Mouse (Mus musculus) embryonic facial prominence, embryonic 11.5 days (tissue): ENCODE measurements at regions not wholly inside any gene's neighbourhood (a gene's known extent, or its start where the extent isn't known, plus 50 kb on each side); places are given as distances from the start of the nearest gene placed in this dataset.

Experiments used
- ATAC-seq: fragments of 200-750 bp; cut with Nextera tagmentation; replicated peaks from 2 replicates; pipeline ENCODE4 v1.8.0; 2017; ENCODE audit warnings: low read depth; ENCODE audit not compliant: insufficient number of reproducible peaks, low FRiP score, low TSS enrichment
- DNase-seq: peaks from one replicate; pipeline ENCODE4 v3.0.0-alpha.2; 2015; ENCODE audit warnings: low spot score
- H3K27ac ChIP-seq: fragments of 300-500 bp; sonication (generic); replicated peaks from 2 replicates; pipeline ENCODE4 v1.5.1; 2014; ENCODE audit warnings: mild to moderate bottlenecking, low read depth, low read length, control low read depth
- H3K27me3 ChIP-seq: fragments of 300-500 bp; sonication (generic); 2 replicates; pipeline ENCODE4 v1.6.1; 2014; ENCODE audit warnings: mild to moderate bottlenecking, low read length, moderate library complexity, mixed read lengths; ENCODE audit not compliant: control insufficient read depth, insufficient read depth
- H3K36me3 ChIP-seq: fragments of 300-500 bp; sonication (generic); replicated peaks from 2 replicates; pipeline ENCODE4 v1.6.1; 2014; ENCODE audit warnings: low read depth, mild to moderate bottlenecking, low read length, moderate library complexity, mixed read lengths; ENCODE audit not compliant: control insufficient read depth, insufficient read depth
- H3K4me1 ChIP-seq: fragments of 300-500 bp; sonication (generic); 2 replicates; pipeline ENCODE4 v1.6.1; 2014; ENCODE audit warnings: low read length, mixed read lengths; ENCODE audit not compliant: control insufficient read depth, insufficient read depth
- H3K4me2 ChIP-seq: fragments of 300-500 bp; sonication (generic); 2 replicates; pipeline ENCODE4 v1.6.1; 2014; ENCODE audit warnings: low read depth, mild to moderate bottlenecking, control low read depth, low read length, moderate library complexity
- H3K4me3 ChIP-seq: fragments of 300-500 bp; sonication (generic); 2 replicates; pipeline ENCODE4 v1.5.1; 2014; ENCODE audit warnings: low read depth, low read length, control low read depth
- H3K9ac ChIP-seq: fragments of 300-500 bp; sonication (generic); replicated peaks from 2 replicates; pipeline ENCODE4 v1.6.1; 2014; ENCODE audit warnings: mild to moderate bottlenecking, control low read depth, low read length
- H3K9me3 ChIP-seq: fragments of 300-500 bp; sonication (generic); replicated peaks from 2 replicates; pipeline ENCODE4 v1.6.1; 2016; ENCODE audit warnings: mild to moderate bottlenecking, low read length, inconsistent platforms, mixed read lengths; ENCODE audit not compliant: control insufficient read depth
- whole genome bisulfite sequencing: fragments of 180-500 bp; shearing (Covaris S2); extraction: QIAGEN DNeasy Blood & Tissue Kit; methylation state at CpG from one replicate; pipeline ENCODE4 v1.1.7; 2014; 5-methylcytosine and 5-hydroxymethylcytosine counted together

DNA sequence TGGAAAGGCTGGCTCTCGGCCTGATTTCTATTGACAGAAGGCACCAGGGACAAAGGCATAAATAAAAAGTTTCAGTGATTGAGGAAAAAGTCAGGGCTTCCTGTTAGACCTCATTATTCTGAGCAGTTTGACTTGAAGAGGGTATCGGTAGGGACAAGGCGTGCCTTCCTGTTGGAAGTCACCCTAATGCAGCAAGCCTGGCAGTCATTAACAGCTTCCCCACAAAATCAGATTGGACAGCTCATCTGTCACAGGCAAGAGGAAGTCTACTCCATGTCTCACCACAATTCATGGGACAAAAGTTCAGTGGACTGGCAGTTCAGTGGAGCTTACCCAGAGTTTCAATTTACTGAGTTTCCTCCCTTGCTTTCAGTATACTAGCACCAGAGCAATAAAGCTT is 715.5 kb downstream of the Fam181b start:
- H3K4me3 ChIP-seq: no peak overlapping the region
- peak; percentile 9 for DNase-seq
- no peaks in the 10 kb centered on the region for H3K4me1 ChIP-seq
- 42% methylated on average over 3 of the region's 3 CpGs for WGBS
- no peak for ATAC-seq
- H3K9me3 ChIP-seq: no peaks in the 10 kb centered on the region
- H3K27ac ChIP-seq: no peak overlapping the region
- H3K36me3 ChIP-seq: no peaks in the 10 kb centered on the region
- H3K9ac ChIP-seq: no peak overlapping the region
- no peak overlapping the region for H3K4me2 ChIP-seq
- no peaks in the 10 kb centered on the region for H3K27me3 ChIP-seq

DNA sequence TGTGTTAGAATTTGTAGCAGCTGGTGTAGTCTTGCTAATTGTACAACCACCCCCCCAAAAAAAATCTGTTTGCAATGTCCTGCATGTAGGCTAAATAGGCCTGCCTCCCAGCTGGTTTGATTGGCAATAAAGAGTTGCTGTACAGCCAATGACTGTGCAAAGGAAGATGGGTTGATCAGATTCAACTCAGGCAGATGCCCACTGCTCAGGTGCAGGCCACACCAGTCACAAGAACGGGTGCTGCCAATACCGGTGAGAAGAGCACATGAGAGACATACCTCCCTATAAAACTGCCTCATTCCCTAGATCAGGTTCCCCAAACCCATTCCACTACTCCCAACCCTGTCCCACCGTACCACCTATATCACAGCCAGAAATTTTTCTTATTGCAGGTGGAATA is 756.0 kb downstream of the Fam181b start:
- Histone ChIP-seq H3K4me2 (no peak overlapping the region), H3K9me3 (no peaks in the 10 kb centered on the region), H3K36me3 (no peaks in the 10 kb centered on the region), H3K4me1 (no peaks in the 10 kb centered on the region), H3K9ac (no peak overlapping the region), H3K4me3 (no peak overlapping the region), H3K27me3 (no peaks in the 10 kb centered on the region), H3K27ac (no peak overlapping the region)
- 84% methylated on average over 3 of the region's 3 CpGs for WGBS
- ATAC-seq: no peak
- DNase-seq: no peak

DNA sequence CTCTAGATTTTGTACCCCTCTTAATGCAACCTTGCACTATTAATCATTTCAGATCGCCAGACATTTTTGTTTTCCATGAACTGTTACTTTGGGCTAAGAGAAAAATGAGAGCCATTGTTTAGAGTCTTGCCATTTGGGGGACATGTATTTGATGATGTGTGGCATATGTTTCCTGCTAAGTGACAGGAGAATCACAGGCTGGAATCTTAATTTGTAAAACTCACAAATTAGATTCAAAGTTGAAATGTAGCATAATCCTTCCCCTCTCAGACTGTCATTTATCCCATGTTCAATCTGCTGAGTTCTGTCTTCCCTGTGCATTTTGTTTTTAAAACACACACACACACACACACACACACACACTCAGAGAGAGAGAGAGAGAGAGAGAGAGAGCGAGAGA is 756.5 kb downstream of the Fam181b start:
- 73% methylated on average over 2 of the region's 2 CpGs for WGBS

DNA sequence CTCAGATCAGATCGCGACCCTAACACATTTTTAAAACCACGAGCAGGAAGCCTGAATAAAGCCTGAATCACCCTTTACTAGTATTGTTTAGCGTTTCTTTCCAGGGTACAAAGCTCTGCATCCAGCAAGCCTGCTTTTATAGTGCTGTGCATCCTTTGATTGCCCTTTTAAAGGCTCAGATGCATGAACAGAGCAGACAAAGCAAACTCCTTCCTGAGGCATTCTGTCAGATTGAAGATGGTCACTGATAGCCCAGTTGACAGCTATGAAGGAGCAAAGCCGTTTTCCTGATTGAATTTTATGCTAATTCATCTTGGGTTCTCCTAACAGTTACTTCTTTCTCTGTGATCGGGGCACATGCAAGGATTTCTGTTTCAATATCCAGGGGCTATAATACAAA is 775.4 kb downstream of the Fam181b start:
- Histone ChIP-seq H3K9me3 (no peaks in the 10 kb centered on the region), H3K4me2 (no peak overlapping the region), H3K27me3 (no peaks in the 10 kb centered on the region), H3K9ac (no peak overlapping the region), H3K27ac (no peak overlapping the region), H3K36me3 (no peaks in the 10 kb centered on the region), H3K4me3 (no peak overlapping the region), H3K4me1 (no peaks in the 10 kb centered on the region)
- 62% methylated on average over 6 of the region's 6 CpGs for WGBS
- no peak for ATAC-seq
- DNase-seq: no peak

More for the DNA sequence above, 756.5 kb downstream of the Fam181b start:
- no peak for DNase-seq
- no peak overlapping the region for H3K4me2 ChIP-seq
- ATAC-seq: no peak
- H3K27me3 ChIP-seq: no peaks in the 10 kb centered on the region
- no peak overlapping the region for H3K27ac ChIP-seq
- H3K4me3 ChIP-seq: no peak overlapping the region
- H3K9ac ChIP-seq: no peak overlapping the region
- no peaks in the 10 kb centered on the region for H3K9me3 ChIP-seq
- H3K36me3 ChIP-seq: no peaks in the 10 kb centered on the region
- no peaks in the 10 kb centered on the region for H3K4me1 ChIP-seq

DNA sequence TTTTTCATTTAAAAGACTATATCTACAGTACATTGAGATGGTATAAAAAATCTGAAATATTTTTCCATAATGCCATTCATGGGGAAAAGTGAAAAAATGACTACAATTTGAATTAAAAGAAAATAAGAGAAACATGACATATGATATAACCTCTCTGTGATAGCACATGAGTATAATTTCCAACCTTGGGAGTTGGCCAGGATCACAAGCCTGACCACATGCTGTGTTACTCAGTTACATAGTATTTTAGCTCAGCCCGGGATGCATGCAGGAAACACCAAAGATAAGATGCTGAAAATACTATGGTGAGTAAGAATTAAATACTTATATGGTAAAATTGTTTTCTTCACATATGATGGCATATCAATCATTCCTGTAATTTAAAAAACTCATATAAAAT is 814.0 kb downstream of the Fam181b start:
- 78% methylated on average over 1 of the region's 1 CpGs for WGBS
- ATAC-seq (no peak), DNase-seq (no peak)

DNA sequence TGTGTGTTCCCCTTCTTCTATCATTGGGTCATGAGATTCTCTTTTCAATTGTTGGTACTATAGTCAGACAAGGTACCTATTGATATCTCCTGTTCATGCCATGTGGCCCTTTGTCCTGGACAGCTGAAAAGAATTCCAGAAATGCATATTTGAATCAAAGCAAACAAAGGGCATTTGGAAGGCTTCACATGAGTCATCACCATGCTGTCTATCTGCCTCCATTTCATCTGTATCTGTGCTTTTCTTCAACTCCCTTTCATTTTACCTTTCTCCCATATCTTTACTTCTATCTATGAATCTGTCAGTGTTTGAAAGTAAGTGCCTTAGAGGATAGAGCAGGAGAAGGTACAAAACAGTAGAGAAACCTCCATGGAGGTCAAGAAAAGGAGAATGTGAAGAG is 817.3 kb downstream of the Fam181b start:
- Histone ChIP-seq H3K9ac (no peak overlapping the region), H3K27me3 (no peaks in the 10 kb centered on the region), H3K27ac (no peak overlapping the region), H3K4me2 (no peak overlapping the region), H3K9me3 (no peaks in the 10 kb centered on the region), H3K4me1 (no peaks in the 10 kb centered on the region), H3K36me3 (no peaks in the 10 kb centered on the region), H3K4me3 (no peak overlapping the region)
- DNase-seq (no peak), ATAC-seq (no peak)

More for the DNA sequence above, 814.0 kb downstream of the Fam181b start:
- Histone ChIP-seq H3K4me1 (no peaks in the 10 kb centered on the region), H3K4me2 (no peak overlapping the region), H3K9me3 (no peaks in the 10 kb centered on the region), H3K27ac (no peak overlapping the region), H3K9ac (no peak overlapping the region), H3K36me3 (no peaks in the 10 kb centered on the region), H3K27me3 (no peaks in the 10 kb centered on the region), H3K4me3 (no peak overlapping the region)

DNA sequence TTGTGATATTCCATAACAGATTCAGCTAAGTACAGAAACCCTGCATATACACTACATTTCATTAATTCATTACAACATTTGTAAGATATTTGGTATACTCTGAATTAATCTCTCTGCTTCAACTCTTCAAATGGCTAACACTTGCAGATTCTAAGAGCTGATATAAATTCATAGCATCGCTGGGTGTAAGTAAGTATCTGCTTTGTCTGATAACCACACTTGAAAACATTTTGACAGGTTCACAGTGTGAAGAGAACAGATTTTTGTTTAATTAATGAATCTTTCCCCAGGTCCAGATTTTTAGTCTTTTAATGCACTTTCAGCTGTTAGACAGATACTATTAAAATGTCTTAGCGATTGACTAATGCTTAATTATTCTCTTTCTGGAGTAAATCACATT is 823.1 kb downstream of the Fam181b start:
- Histone ChIP-seq H3K9ac (no peak overlapping the region), H3K9me3 (no peaks in the 10 kb centered on the region), H3K36me3 (no peaks in the 10 kb centered on the region), H3K4me2 (no peak overlapping the region), H3K4me3 (no peak overlapping the region), H3K27ac (no peak overlapping the region), H3K4me1 (no peaks in the 10 kb centered on the region), H3K27me3 (no peaks in the 10 kb centered on the region)
- DNase-seq (no peak), ATAC-seq (no peak)
- 80% methylated on average over 2 of the region's 2 CpGs for WGBS

DNA sequence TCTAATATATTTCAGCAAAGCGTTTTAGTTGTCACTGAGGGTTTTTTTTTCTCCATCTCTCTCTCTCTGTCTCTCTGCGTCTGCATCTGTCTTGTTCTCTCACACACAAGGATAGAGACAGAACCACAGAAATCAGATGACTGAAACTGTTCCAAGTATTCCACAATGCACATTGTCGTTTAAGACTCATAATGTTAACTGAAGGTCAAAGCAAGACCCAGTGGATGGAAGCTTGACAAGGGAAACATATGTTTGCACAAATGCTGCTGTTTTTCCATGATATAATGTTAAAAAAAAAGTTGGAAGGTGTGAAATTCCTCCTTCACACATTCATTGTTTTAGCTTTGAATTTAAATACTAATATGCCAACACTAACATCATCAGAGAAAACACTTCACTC is 857.3 kb downstream of the Fam181b start:
- ATAC-seq (no peak), DNase-seq (no peak)
- Histone ChIP-seq H3K36me3 (no peaks in the 10 kb centered on the region), H3K4me2 (no peak overlapping the region), H3K27ac (no peak overlapping the region), H3K9me3 (no peaks in the 10 kb centered on the region), H3K4me3 (no peak overlapping the region), H3K27me3 (no peaks in the 10 kb centered on the region), H3K4me1 (no peaks in the 10 kb centered on the region), H3K9ac (no peak overlapping the region)
- 80% methylated on average over 3 of the region's 3 CpGs for WGBS

DNA sequence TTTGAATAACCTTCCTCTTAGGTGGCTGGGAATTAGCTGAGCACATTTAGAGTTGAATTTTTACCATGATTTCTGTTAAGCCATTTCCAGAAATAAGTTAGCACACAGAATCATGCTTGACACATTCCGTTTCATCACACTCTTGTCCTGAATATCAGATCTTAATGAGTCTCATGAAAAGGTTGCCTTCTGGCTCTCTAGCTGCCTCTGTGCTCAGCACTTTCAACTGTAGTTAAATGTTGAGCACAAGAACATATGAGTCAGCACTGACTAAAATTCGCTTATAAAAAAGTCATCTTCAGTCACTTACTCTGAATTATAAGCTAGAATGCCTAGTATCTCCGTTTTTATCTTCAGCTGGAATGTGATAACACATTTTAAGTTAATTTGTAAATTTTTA is 902.4 kb downstream of the Fam181b start:
- ATAC-seq (no peak), DNase-seq (no peak)
- Histone ChIP-seq H3K9me3 (no peaks in the 10 kb centered on the region), H3K27ac (no peak overlapping the region), H3K36me3 (no peaks in the 10 kb centered on the region), H3K4me3 (no peak overlapping the region), H3K9ac (no peak overlapping the region), H3K4me1 (no peaks in the 10 kb centered on the region), H3K4me2 (no peak overlapping the region), H3K27me3 (no peaks in the 10 kb centered on the region)
- WGBS: 78% methylated on average over 3 of the region's 3 CpGs
